Mouse (Mus musculus): ENCODE measurements at regions not wholly inside any gene's neighbourhood (a gene's known extent, or its start where the extent isn't known, plus 50 kb on each side); places are given as distances from the start of the nearest gene placed in this dataset.

DNA sequence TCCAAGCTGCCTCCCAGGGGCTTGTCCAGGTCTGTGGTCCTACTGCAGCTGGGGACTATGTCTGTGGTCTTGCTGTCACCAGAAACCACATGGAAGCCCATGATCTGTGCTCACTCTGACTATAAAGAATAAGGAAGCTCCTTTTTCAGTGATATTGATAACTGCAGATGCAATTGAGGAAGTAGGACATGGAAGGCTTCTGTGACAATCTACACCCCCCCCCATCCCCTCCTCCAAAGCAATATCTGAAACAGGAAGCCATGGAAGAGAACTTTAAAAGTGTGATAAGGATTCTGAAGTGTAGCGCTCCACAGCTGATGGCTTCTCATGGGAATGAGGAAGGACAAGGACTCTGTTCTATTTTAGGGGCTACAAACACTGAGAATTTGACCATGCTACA, 215.8 kb upstream of the Veph1 start:
- Histone ChIP-seq H3K36me3 (no peaks in the 10 kb centered on the region), H3K4me1 (replicated peaks) (no peaks in the 10 kb centered on the region), H3K4me3 (no peak overlapping the region), H3K9ac (no peak overlapping the region), H3K27ac (replicated peaks) (no peak overlapping the region), H3K27me3 (no peaks in the 10 kb centered on the region), H3K9me3 (no peaks in the 10 kb centered on the region), H3K4me2 (no peak overlapping the region)
- ATAC-seq (ENCODE audit: low read depth), result no peak
- WGBS, result 98% methylated on average over 1 of the region's 1 CpGs

DNA sequence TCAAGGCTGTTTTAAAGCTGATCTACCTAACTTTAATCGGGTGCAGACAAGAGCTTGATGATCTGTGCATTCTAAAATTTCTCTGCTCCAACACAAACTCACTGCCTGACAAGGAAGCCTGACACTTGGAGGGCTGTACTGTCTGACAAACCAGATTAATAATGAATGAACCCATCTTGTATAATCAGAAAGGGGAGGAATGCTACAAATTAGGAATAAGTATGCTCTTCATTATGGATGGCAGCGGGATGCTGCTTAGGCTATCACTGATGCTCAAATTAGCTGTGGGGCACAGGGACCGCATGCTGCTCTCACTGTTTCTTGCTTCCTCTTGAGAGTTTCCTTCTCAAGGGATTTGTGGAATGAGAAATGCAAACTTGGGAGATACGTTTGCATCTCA, 213.8 kb upstream of the Veph1 start:
- no peak overlapping the region for H3K27ac ChIP-seq (replicated peaks)
- no peak for ATAC-seq (ENCODE audit: low read depth)
- H3K4me2 ChIP-seq, result no peak overlapping the region
- H3K4me1 ChIP-seq (replicated peaks), result peaks cover 8% of the 10 kb centered on the region; the same call in 1 of the 2 replicates
- H3K9ac ChIP-seq, result no peak overlapping the region
- no peaks in the 10 kb centered on the region for H3K9me3 ChIP-seq
- no peak overlapping the region for H3K4me3 ChIP-seq
- no peaks in the 10 kb centered on the region for H3K36me3 ChIP-seq
- H3K27me3 ChIP-seq, result no peaks in the 10 kb centered on the region
- WGBS, result 76% methylated on average over 4 of the region's 4 CpGs

DNA sequence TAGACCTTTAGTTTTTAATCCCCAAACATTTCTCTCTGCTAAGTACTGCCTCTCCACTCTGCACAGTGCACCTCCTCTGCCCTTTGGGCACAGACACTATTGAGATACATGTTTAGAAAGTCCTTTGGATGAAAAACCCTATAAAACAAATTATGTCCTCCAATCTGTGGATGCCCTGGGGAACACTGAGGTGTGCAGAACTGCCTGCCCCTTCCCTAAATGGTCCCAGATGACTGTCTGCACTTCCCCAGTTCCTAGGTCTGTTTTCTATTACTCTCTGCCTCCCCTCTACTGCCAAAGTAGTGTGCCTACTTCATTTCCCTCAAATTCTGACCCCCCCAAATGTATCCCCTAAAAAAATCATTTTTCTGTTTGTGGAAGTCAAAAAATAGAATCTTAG, 209.5 kb upstream of the Veph1 start:
- H3K4me1 ChIP-seq (replicated peaks), result peaks cover 8% of the 10 kb centered on the region; the same call in 1 of the 2 replicates
- H3K36me3 ChIP-seq, result no peaks in the 10 kb centered on the region
- H3K27me3 ChIP-seq, result no peaks in the 10 kb centered on the region
- ATAC-seq (ENCODE audit: low read depth), result no peak
- no peaks in the 10 kb centered on the region for H3K9me3 ChIP-seq
- H3K27ac ChIP-seq (replicated peaks), result no peak overlapping the region
- no peak overlapping the region for H3K9ac ChIP-seq
- no peak overlapping the region for H3K4me3 ChIP-seq
- H3K4me2 ChIP-seq, result no peak overlapping the region

DNA sequence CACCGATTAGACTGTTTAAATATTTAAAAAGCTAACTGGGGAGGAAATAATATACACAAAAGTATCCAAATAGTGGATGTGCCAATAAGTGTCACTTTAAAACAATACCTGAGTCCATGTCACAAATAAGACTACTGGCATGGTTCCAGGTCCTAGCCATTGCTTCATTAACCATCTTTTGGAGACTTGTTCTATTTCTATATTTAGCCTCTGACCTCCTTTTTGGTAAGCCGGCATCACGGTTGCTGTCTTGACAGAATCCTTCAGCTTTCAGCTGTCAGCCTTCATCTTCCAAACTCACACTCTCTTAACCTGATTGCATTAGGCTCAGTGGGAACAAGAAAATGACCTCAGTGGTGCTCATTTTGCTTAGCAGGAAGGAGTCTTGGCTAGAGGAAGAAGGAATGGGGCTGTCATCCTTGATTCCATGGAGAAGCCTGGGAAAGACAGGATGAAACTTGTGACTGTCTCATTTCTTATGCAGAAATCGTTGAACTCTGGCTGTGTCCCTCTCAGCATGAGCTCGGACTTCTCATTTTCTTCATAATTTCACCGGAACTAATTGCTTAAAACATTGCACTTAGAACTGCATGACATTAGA, 208.9 kb upstream of the Veph1 start:
- Histone ChIP-seq H3K27me3 (no peaks in the 10 kb centered on the region), H3K4me2 (no peak overlapping the region), H3K4me1 (replicated peaks) (peaks cover 8% of the 10 kb centered on the region; the same call in 1 of the 2 replicates), H3K9me3 (no peaks in the 10 kb centered on the region), H3K9ac (no peak overlapping the region), H3K4me3 (no peak overlapping the region), H3K36me3 (no peaks in the 10 kb centered on the region), H3K27ac (replicated peaks) (no peak overlapping the region)
- 68% methylated on average over 6 of the region's 6 CpGs for WGBS
- ATAC-seq (ENCODE audit: low read depth), result no peak

DNA sequence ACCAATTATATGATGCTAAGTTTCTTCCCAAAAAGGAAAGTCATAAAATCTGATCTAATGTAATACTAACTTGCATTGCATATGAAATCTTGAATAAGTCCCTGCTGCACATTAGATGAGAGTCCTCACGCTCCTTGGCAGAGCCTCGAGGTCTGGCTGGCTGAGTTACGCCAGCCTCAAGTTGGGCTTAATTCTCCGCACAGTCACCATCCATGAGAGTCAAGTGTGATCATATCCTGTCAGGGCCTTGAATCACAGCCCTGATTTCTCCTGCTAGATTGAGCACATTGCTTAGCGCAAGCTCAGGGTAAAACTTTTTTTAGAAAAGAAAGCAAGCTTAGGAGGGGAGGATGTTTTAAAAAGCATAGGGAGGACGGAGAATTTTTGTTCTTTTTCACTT, 208.1 kb upstream of the Veph1 start:
- no peak overlapping the region for H3K4me3 ChIP-seq
- H3K27me3 ChIP-seq, result no peaks in the 10 kb centered on the region
- no peak overlapping the region for H3K9ac ChIP-seq
- peaks cover 8% of the 10 kb centered on the region; the same call in 1 of the 2 replicates for H3K4me1 ChIP-seq (replicated peaks)
- no peak overlapping the region for H3K27ac ChIP-seq (replicated peaks)
- 82% methylated on average over 6 of the region's 6 CpGs for WGBS
- ATAC-seq (ENCODE audit: low read depth), result no peak
- H3K9me3 ChIP-seq, result no peaks in the 10 kb centered on the region
- H3K4me2 ChIP-seq, result no peak overlapping the region
- H3K36me3 ChIP-seq, result no peaks in the 10 kb centered on the region

DNA sequence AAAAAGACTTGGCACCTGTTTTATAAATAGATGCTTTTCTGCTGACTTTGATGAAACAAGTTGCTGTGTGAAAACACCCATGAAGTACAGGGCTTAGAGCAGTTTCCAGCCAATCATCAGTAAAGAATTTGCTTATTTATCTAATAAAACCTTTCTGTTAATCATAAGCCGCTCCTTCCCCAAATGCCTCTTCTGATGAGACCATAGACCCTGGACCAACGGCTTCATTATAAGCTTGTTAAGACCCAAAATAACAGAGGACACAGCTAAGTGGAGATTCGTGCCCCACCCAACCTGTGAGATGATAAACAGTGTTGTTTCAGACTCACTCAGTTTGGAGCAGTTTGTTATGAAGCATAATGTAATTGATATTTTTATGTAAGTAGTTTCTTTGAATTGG, 207.0 kb upstream of the Veph1 start:
- Histone ChIP-seq H3K9me3 (no peaks in the 10 kb centered on the region), H3K4me1 (replicated peaks) (peaks cover 8% of the 10 kb centered on the region; the same call in 1 of the 2 replicates), H3K4me3 (no peak overlapping the region), H3K27ac (replicated peaks) (no peak overlapping the region), H3K36me3 (no peaks in the 10 kb centered on the region), H3K9ac (no peak overlapping the region), H3K27me3 (no peaks in the 10 kb centered on the region), H3K4me2 (no peak overlapping the region)
- WGBS, result 93% methylated on average over 3 of the region's 3 CpGs
- ATAC-seq (ENCODE audit: low read depth), result no peak

DNA sequence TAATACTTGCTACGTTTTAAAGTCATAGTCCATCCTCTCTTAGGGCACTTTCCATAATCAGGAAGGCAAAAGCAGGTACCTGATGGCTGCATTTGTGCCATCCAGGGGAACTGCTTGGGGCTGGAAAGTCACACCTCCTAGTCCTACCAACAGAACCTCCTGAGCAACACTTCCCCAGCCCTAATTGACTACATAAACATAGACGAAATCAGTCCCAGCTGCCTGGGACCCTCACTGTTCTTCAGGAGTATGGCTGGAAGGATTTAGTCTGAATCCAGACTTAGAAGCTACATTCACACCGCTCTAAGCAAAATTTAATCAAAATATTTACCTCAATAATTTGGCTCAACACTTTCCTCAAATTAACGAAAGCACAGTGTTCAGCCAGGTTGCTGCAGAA, 205.2 kb upstream of the Veph1 start:
- Histone ChIP-seq H3K27ac (replicated peaks) (no peak overlapping the region), H3K9ac (no peak overlapping the region), H3K4me2 (no peak overlapping the region), H3K4me1 (replicated peaks) (peaks cover 8% of the 10 kb centered on the region; the same call in 1 of the 2 replicates), H3K36me3 (no peaks in the 10 kb centered on the region), H3K27me3 (no peaks in the 10 kb centered on the region), H3K4me3 (no peak overlapping the region), H3K9me3 (no peaks in the 10 kb centered on the region)
- no peak for ATAC-seq (ENCODE audit: low read depth)
- 74% methylated on average over 4 of the region's 4 CpGs for WGBS

DNA sequence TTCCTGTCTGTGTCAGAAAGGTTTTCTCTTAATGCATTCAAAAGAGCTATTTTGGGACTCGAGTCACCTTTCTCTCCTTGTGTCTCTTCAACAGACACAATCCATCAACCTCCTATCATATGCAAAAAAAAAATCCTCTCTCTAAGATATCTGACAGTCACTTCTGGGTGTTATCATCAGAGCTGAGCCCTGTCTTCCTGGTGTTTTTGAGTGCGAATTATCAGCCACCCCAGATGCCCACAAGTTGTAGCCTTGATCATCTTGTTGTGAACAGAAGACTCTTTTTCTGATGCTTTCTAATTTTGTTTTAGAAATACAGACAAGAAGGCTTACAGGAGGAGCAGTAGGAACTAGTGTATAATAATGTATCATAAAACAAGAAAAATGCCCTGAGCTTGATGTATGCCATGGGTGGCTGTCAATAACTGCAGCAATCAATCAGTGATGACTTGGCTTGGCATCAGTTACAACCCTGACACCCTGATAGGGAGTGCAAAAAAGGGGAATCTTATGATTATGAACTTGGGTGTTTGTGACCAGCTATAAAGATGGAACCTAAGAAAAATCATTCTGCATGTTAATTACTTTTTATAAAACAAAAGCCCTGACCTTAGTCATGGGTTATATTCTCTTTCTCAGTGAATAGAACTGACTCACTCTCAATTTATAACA, 197.9 kb upstream of the Veph1 start:
- 76% methylated on average over 2 of the region's 2 CpGs for WGBS
- no peaks in the 10 kb centered on the region for H3K9me3 ChIP-seq

DNA sequence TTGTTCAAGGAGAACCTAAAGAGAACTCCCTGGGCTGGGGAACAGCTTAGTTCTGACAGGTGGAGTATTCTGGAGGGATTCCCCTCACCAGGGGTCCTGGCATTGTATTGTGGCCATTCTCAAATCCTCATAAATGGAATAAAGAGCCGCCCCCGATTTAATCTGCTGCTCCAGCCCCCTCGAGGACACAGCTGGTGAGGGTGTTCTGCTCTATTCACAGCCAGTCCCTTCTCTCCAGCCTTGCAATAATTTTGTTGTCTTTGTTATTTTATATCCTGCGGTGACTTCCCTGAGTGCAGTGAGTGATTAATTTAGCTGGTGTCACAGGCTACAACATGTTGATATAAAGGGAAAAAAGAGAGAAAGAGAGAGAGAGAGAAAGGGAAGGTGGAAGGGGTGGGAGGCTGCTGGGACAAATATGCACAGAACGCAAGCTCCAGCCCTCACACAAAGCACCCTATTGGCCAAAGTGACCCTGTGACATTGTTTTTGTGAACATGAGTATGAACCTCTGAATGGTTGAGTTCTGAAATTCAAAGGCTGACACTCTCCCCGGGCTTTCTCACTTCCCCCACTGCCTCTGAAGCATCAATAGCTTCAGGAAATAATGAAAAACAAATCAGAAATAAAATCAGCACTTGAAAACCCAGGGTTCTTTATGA, 194.2 kb upstream of the Veph1 start:
- H3K4me2 ChIP-seq, result no peak overlapping the region
- peaks cover 6% of the 10 kb centered on the region; the same call in 1 of the 2 replicates for H3K4me1 ChIP-seq (replicated peaks)
- H3K9me3 ChIP-seq, result no peaks in the 10 kb centered on the region
- H3K9ac ChIP-seq, result no peak overlapping the region
- no peak overlapping the region for H3K27ac ChIP-seq (replicated peaks)
- H3K27me3 ChIP-seq, result no peaks in the 10 kb centered on the region
- WGBS, result 8% methylated on average over 6 of the region's 6 CpGs
- no peak overlapping the region for H3K4me3 ChIP-seq
- no peaks in the 10 kb centered on the region for H3K36me3 ChIP-seq
- ATAC-seq (ENCODE audit: low read depth), result no peak

More for the DNA sequence above, 197.9 kb upstream of the Veph1 start:
- Histone ChIP-seq H3K27ac (replicated peaks) (no peak overlapping the region), H3K4me1 (replicated peaks) (peaks cover 6% of the 10 kb centered on the region; the same call in 1 of the 2 replicates), H3K4me3 (no peak overlapping the region), H3K4me2 (no peak overlapping the region), H3K36me3 (no peaks in the 10 kb centered on the region), H3K27me3 (no peaks in the 10 kb centered on the region), H3K9ac (no peak overlapping the region)
- no peak for ATAC-seq (ENCODE audit: low read depth)

DNA sequence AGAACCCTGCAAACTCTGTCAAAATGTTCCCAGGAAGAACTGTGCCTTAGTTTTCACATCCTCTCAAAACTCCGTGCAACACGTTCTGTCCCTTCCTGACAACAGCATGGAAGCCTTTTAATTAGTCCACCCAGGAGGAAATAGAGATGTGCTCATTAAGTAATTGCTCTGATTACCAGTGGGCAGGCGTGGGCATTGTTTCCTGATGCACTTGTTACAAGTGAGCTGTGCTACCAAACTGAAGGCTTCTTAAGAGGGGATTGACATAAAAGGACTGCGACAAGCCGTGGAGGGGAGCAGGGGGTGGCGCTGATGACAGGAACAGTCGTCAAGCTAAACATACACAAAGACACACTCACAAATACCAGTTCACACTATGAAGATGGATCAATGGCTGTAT, 192.1 kb upstream of the Veph1 start:
- H3K9ac ChIP-seq, result no peak overlapping the region
- WGBS, result 36% methylated on average over 7 of the region's 7 CpGs
- ATAC-seq (ENCODE audit: low read depth), result no peak

DNA sequence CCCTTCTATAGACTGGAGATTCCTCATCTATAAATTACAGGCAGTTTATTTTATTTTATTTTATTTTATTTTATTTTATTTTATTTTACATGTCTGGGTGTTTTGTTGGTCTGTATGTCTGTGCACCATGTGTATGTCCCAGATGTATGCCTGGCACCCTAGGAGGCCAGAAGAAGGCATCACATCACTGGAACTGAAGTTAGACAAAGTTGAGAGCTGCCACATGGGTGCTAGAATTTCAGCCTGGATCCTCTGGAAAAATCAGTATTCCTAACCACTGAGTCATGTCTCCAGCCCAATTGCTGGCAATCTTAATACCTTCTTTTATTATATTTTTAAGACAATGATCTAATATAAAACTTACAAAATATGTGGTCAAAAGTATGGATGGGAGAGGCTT, 190.0 kb upstream of the Veph1 start:
- Histone ChIP-seq H3K27me3 (no peaks in the 10 kb centered on the region), H3K36me3 (no peaks in the 10 kb centered on the region), H3K27ac (replicated peaks) (no peak overlapping the region), H3K9ac (no peak overlapping the region), H3K9me3 (no peaks in the 10 kb centered on the region), H3K4me2 (no peak overlapping the region), H3K4me1 (replicated peaks) (peaks cover 6% of the 10 kb centered on the region; the same call in 1 of the 2 replicates), H3K4me3 (no peak overlapping the region)
- ATAC-seq (ENCODE audit: low read depth), result no peak

More for the DNA sequence above, 192.1 kb upstream of the Veph1 start:
- H3K36me3 ChIP-seq, result no peaks in the 10 kb centered on the region
- no peak overlapping the region for H3K4me3 ChIP-seq
- H3K9me3 ChIP-seq, result no peaks in the 10 kb centered on the region
- H3K27ac ChIP-seq (replicated peaks), result no peak overlapping the region
- peaks cover 6% of the 10 kb centered on the region; the same call in 1 of the 2 replicates for H3K4me1 ChIP-seq (replicated peaks)
- H3K27me3 ChIP-seq, result no peaks in the 10 kb centered on the region
- H3K4me2 ChIP-seq, result no peak overlapping the region

DNA sequence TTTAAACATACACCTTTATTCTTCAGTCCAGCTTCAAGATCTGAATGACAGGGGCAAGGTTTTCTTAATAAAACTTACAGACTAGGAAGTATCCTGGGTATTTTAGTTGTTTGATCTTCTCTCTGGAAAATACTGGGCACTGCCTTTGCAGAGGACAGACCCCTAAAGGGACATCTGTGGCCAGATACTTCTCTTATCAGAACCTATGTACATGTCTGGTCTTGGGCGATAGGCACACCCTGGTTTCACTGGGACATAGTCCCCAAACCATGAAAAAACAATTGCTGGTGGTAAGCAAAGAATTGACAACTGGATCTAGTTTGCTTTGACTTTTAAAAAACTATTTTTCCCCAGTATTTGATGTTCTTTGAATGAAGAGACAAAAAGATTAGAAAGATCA, 189.5 kb upstream of the Veph1 start:
- whole genome bisulfite sequencing, result 87% methylated on average over 1 of the region's 1 CpGs
- Histone ChIP-seq H3K9ac (no peak overlapping the region), H3K36me3 (no peaks in the 10 kb centered on the region), H3K27me3 (no peaks in the 10 kb centered on the region), H3K4me1 (replicated peaks) (peaks cover 6% of the 10 kb centered on the region; the same call in 1 of the 2 replicates), H3K4me3 (no peak overlapping the region), H3K27ac (replicated peaks) (no peak overlapping the region), H3K9me3 (no peaks in the 10 kb centered on the region), H3K4me2 (no peak overlapping the region)
- ATAC-seq (ENCODE audit: low read depth), result no peak
